Mouse (Mus musculus): ENCODE results near the gene Proser1.

GRCm38 (mm10) chr3:53417701-53418100 lies 45.8 kb upstream of the Proser1 start:
- TF ChIP-seq CTCF (IDR thresholded peaks at IDR 0.05; ENCODE audit: borderline replicate concordance, control insufficient read depth, extremely low read depth, insufficient read depth, low read length, poor library complexity) (no peak), POLR2A (IDR thresholded peaks at IDR 0.05; ENCODE audit: control insufficient read depth, extremely low read depth, insufficient read depth, low read length, poor library complexity) (no peak)
